Mouse (Mus musculus) MEL-GATA-1-ER (cell line): ENCODE data around the gene Rab1b.
"Not testable (repeated sequence)": the region's sequence is repeated elsewhere in the genome, so short reads cannot be mapped to it uniquely, and the experiment has no call there.

Experiments
- DNase-seq: peaks from one replicate; pipeline ENCODE4 v3.0.0-alpha.2; 2012; ENCODE audit warnings: low read depth; ENCODE audit errors: extremely low read depth

Rab1b gene

GRCm38 (mm10) chr19:5097521-5098362, 9.1 kb downstream of the Rab1b start:
- DNase-seq: no peak

- DNase-seq: no peak
Measured at GRCm38 (mm10) chr19:5095887-5096474, 10.9 kb downstream of the Rab1b start.

GRCm38 (mm10) chr19:5094746-5095417, 12.0 kb downstream of the Rab1b start:
- no peak for DNase-seq

- peak; percentile 82 for DNase-seq
Measured at GRCm38 (mm10) chr19:5094243-5094632, 12.6 kb downstream of the Rab1b start.

GRCm38 (mm10) chr19:5093481-5094242, 13.2 kb downstream of the Rab1b start:
- no peak for DNase-seq

GRCm38 (mm10) chr19:5092083-5092482, 14.8 kb downstream of the Rab1b start:
- DNase-seq: no peak

- no peak for DNase-seq
Measured at GRCm38 (mm10) chr19:5089324-5089723, 17.5 kb downstream of the Rab1b start.

GRCm38 (mm10) chr19:5087884-5088728, 18.8 kb downstream of the Rab1b start, which contains the start of gene Yif1a:
TSS of gene Yif1a (plus strand) at chr19:5088538.
- peak; percentile 100 for DNase-seq

GRCm38 (mm10) chr19:5086533-5086932, 20.3 kb downstream of the Rab1b start:
- DNase-seq: not testable (repeated sequence)

GRCm38 (mm10) chr19:5085145-5085863, 21.6 kb downstream of the Rab1b start, which contains the start of gene Tmem151a:
TSS of gene Tmem151a (minus strand) at chr19:5085531.
- DNase-seq: no peak

GRCm38 (mm10) chr19:5084834-5085144, 22.1 kb downstream of the Rab1b start:
- no peak for DNase-seq

GRCm38 (mm10) chr19:5083961-5084833, 22.7 kb downstream of the Rab1b start:
- no peak for DNase-seq

- DNase-seq: no peak
Measured at GRCm38 (mm10) chr19:5082596-5082995, 24.3 kb downstream of the Rab1b start.

- DNase-seq: no peak
Measured at GRCm38 (mm10) chr19:5082005-5082404, 24.9 kb downstream of the Rab1b start.

- DNase-seq: no peak
Measured at GRCm38 (mm10) chr19:5079279-5079678, 27.6 kb downstream of the Rab1b start.

- no peak for DNase-seq
Measured at GRCm38 (mm10) chr19:5073518-5073917, 33.4 kb downstream of the Rab1b start.

GRCm38 (mm10) chr19:5073028-5073427, 33.8 kb downstream of the Rab1b start:
- DNase-seq: peak; percentile 38

GRCm38 (mm10) chr19:5072389-5073019, 34.4 kb downstream of the Rab1b start:
- DNase-seq: peak; percentile 45
